Mouse (Mus musculus) midbrain, embryonic 13.5 days (tissue): ENCODE measurements around the gene Gna12. TPM values are rescaled to one million over a fixed set of nuclear protein-coding genes. Genes with fewer than 3 reads are reported as not detected.

Experiments used
- ATAC-seq: fragments of 200-750 bp; cut with Nextera tagmentation; 2 replicates; pipeline ENCODE4 v1.8.0; 2017; ENCODE audit warnings: mild to moderate bottlenecking, moderate TSS enrichment, moderate library complexity
- H3K27ac ChIP-seq: fragments of 300-500 bp; sonication (generic); 2 replicates; pipeline ENCODE4 v1.5.1; 2015; ENCODE audit warnings: inconsistent platforms, mild to moderate bottlenecking, moderate library complexity
- H3K27me3 ChIP-seq: fragments of 300-500 bp; sonication (generic); 2 replicates; pipeline ENCODE4 v1.6.1; 2015; ENCODE audit warnings: mild to moderate bottlenecking, inconsistent platforms
- H3K36me3 ChIP-seq: fragments of 300-500 bp; sonication (generic); 2 replicates; pipeline ENCODE4 v1.6.1; 2015; ENCODE audit warnings: mild to moderate bottlenecking, inconsistent platforms
- H3K4me1 ChIP-seq: fragments of 300-500 bp; sonication (generic); replicated peaks from 2 replicates; pipeline ENCODE4 v1.6.1; 2015; ENCODE audit warnings: inconsistent platforms
- H3K4me2 ChIP-seq: fragments of 300-500 bp; sonication (generic); replicated peaks from 2 replicates; pipeline ENCODE4 v1.6.1; 2015; ENCODE audit warnings: moderate library complexity, mild to moderate bottlenecking, inconsistent platforms
- H3K4me3 ChIP-seq: fragments of 300-500 bp; sonication (generic); replicated peaks from 2 replicates; pipeline ENCODE4 v1.5.1; 2015; ENCODE audit warnings: mild to moderate bottlenecking, inconsistent platforms
- H3K9ac ChIP-seq: fragments of 300-500 bp; sonication (generic); replicated peaks from 2 replicates; pipeline ENCODE4 v1.6.1; 2015; ENCODE audit warnings: mild to moderate bottlenecking, inconsistent platforms
- H3K9me3 ChIP-seq: fragments of 300-500 bp; sonication (generic); 2 replicates; pipeline ENCODE4 v1.6.1; 2016; ENCODE audit warnings: mild to moderate bottlenecking, inconsistent platforms
- WGBS: fragments of 180-500 bp; shearing (Covaris S2); methylation state at CpG from one replicate; pipeline ENCODE4 v1.1.7; 2015; 5-methylcytosine and 5-hydroxymethylcytosine counted together
- polyA plus RNA-seq: library from polyadenylated mRNA; unstranded; fragments of >200 nt; fragmentation: Nextera tagmentation; extraction: Ambion mirVana; gene quantifications from 2 replicates; pipeline ENCODE4 v1.2.1, GENCODE M21; 2015

The Gna12 gene
- polyA plus RNA-seq, 1 experiment from 2014 or later: 12.0 TPM

DNA sequence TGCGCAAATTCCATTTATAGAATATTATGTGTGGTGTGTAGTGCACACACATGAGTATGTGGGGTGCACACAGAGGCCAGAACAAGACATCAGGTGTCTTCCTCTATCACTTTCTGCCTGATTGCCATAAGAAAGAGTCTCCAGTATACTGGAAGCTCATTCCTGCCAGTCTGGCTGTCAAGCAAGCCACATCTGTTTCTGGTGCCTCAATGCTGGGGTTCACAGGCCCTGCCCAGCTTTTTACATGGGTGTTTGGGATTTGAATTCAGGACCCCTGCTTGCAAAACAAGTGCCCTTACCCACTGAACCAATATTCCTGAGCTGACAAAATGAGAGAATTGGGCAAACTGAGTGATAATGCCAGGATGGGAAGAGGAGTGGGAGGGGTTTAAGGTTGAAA is 4.1 kb downstream of the Gna12 start:
- 98% methylated on average over 1 of the region's 1 CpGs for WGBS
- H3K27ac ChIP-seq: no peak overlapping the region
- no peak for ATAC-seq

DNA sequence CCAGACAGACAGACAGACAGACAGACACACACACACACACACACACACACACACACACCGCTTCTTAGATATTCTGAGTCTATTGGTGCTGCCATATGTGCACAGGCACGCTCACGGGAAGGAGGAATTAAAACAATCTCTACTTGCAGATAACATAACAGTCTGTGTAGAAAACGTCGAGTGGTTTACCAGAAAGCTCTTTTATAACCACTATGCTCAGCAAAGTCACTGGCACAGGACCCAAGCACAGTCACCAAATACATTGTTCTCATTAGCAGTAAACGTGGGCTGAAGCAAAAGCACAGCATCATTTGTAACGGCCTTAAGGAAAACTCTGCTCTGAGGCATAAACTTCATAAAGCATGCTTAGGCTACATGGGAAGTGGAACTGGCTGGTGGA is 6.1 kb downstream of the Gna12 start:
- Histone ChIP-seq H3K27ac (no peak overlapping the region), H3K9me3 (no peaks in the 10 kb centered on the region), H3K4me1 (peaks cover 57% of the 10 kb centered on the region), H3K9ac (no peak overlapping the region), H3K36me3 (peaks cover 6% of the 10 kb centered on the region; the same call in 1 of the 2 replicates), H3K4me3 (no peak overlapping the region), H3K27me3 (no peaks in the 10 kb centered on the region), H3K4me2 (no peak overlapping the region)
- WGBS: 92% methylated on average over 7 of the region's 7 CpGs
- no peak for ATAC-seq

More for the DNA sequence above, 4.1 kb downstream of the Gna12 start:
- Histone ChIP-seq H3K4me1 (peaks cover 44% of the 10 kb centered on the region), H3K9me3 (no peaks in the 10 kb centered on the region), H3K4me2 (no peak overlapping the region), H3K36me3 (peaks cover 6% of the 10 kb centered on the region; the same call in 1 of the 2 replicates), H3K9ac (no peak overlapping the region), H3K27me3 (no peaks in the 10 kb centered on the region), H3K4me3 (no peak overlapping the region)

GRCm38 (mm10) chr5:140823386-140823785 is 6.8 kb downstream of the Gna12 start:
- Histone ChIP-seq H3K27ac (no peak overlapping the region), H3K9me3 (no peaks in the 10 kb centered on the region), H3K4me3 (no peak overlapping the region), H3K4me2 (no peak overlapping the region), H3K27me3 (no peaks in the 10 kb centered on the region), H3K9ac (no peak overlapping the region), H3K36me3 (peaks cover 6% of the 10 kb centered on the region; the same call in 1 of the 2 replicates), H3K4me1 (peaks cover 56% of the 10 kb centered on the region)
- no peak for ATAC-seq
- WGBS: 95% methylated on average over 2 of the region's 2 CpGs

- Histone ChIP-seq H3K4me1 (peaks cover 42% of the 10 kb centered on the region), H3K9me3 (no peaks in the 10 kb centered on the region), H3K27me3 (no peaks in the 10 kb centered on the region), H3K36me3 (peaks cover 6% of the 10 kb centered on the region; the same call in 1 of the 2 replicates), H3K4me2 (no peak overlapping the region), H3K27ac (no peak overlapping the region), H3K4me3 (no peak overlapping the region), H3K9ac (no peak overlapping the region)
- no peak for ATAC-seq
- WGBS: 92% methylated on average over 4 of the region's 4 CpGs
Measured at GRCm38 (mm10) chr5:140821951-140822350, 8.3 kb downstream of the Gna12 start.

DNA sequence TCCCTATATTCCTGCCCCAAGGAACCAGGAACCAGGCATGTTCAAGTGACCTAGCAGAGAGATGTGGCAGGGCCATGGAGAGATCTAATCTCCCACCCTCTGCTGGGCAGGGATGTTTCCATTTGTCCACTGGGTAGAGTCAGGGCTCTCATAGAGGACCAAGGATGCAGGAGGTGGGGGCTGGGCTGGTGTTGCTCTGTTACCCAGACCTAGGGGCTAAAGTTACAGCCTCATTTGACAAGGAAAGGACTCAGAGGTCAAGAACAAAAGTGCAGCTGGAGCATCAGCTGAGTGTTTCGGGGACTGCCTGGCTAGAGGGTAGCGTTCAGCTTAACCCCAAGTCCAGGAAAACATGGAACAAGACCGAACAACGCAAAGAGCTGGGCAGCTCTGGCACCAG is 9.7 kb downstream of the Gna12 start:
- no peak overlapping the region for H3K9ac ChIP-seq
- ATAC-seq: no peak
- H3K4me2 ChIP-seq: no peak overlapping the region
- H3K4me1 ChIP-seq: peaks cover 36% of the 10 kb centered on the region
- H3K36me3 ChIP-seq: peaks cover 2% of the 10 kb centered on the region; the same call in 1 of the 2 replicates
- 87% methylated on average over 4 of the region's 4 CpGs for WGBS
- H3K4me3 ChIP-seq: no peak overlapping the region
- no peaks in the 10 kb centered on the region for H3K9me3 ChIP-seq
- no peaks in the 10 kb centered on the region for H3K27me3 ChIP-seq
- no peak overlapping the region for H3K27ac ChIP-seq

DNA sequence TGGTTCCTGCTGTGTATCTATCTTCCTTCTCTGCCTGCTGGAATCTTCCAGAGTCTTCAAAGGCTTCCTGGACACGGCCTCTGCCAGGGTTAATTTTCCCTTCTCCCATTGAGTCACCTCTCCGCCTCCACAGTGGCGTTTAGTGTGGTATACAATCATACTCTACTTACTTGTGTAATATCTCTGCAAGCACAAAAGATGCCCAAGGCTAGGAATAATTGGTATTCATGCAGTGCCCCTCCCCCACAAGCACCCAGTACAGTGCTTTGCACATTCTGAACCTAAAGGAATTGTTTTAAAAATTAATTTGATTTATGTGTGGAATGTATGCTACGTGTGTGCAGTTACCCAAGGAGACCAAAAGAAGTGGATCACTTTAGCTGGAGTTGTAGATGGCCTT is 10.6 kb downstream of the Gna12 start:
- Histone ChIP-seq H3K36me3 (no peaks in the 10 kb centered on the region), H3K9me3 (no peaks in the 10 kb centered on the region), H3K4me1 (peaks cover 46% of the 10 kb centered on the region), H3K4me3 (no peak overlapping the region), H3K27me3 (no peaks in the 10 kb centered on the region), H3K4me2 (no peak overlapping the region), H3K9ac (no peak overlapping the region), H3K27ac (no peak overlapping the region)
- 58% methylated on average over 4 of the region's 4 CpGs for WGBS
- no peak for ATAC-seq

DNA sequence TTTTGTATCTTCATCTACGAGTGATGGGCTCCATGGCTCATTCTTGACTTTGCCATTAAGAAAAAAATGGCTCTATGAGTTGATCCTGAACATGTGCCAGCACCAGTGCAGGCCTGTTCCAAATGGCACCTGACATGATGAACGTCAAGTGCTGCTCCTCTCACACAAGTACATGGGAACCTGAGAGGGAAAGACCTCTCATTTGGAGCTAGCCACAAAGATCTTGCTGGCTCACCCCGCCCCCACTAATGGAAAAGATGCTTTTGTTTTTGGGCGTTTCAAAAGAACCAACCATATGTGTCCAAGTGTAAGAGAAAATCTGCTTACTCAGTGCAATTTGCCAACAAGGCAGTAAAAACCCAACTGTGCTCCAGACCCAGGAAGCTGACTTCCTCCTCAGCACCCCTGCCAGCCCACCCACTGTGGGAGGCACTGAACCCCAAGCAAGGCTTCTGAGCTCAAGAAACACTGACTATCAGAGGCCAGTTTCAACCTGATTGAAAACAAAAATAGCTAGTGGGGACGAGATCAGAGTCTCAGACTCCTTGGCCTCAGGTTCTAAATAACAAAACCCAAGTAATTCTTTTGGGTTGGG is 11.7 kb downstream of the Gna12 start:
- Histone ChIP-seq H3K27me3 (no peaks in the 10 kb centered on the region), H3K4me3 (no peak overlapping the region), H3K4me2 (no peak overlapping the region), H3K4me1 (peaks cover 56% of the 10 kb centered on the region), H3K36me3 (no peaks in the 10 kb centered on the region), H3K27ac (0 out of 2 replicates have a peak overlapping the region, but pooled peaks have one; percentile 2), H3K9ac (no peak overlapping the region), H3K9me3 (no peaks in the 10 kb centered on the region)
- 88% methylated on average over 5 of the region's 5 CpGs for WGBS
- no peak for ATAC-seq

GRCm38 (mm10) chr5:140816950-140817568 is 13.2 kb downstream of the Gna12 start:
- Histone ChIP-seq H3K4me2 (no peak overlapping the region), H3K9me3 (no peaks in the 10 kb centered on the region), H3K36me3 (no peaks in the 10 kb centered on the region), H3K27me3 (no peaks in the 10 kb centered on the region), H3K27ac (no peak overlapping the region), H3K4me1 (peaks cover 71% of the 10 kb centered on the region), H3K4me3 (no peak overlapping the region), H3K9ac (no peak overlapping the region)
- ATAC-seq: no peak
- WGBS: 89% methylated on average over 6 of the region's 6 CpGs

GRCm38 (mm10) chr5:140816008-140816407 is 14.2 kb downstream of the Gna12 start:
- Histone ChIP-seq H3K36me3 (no peaks in the 10 kb centered on the region), H3K4me2 (no peak overlapping the region), H3K4me3 (no peak overlapping the region), H3K27ac (peak overlapping the region; percentile 61; the same call in 1 of the 2 replicates), H3K9ac (no peak overlapping the region), H3K9me3 (no peaks in the 10 kb centered on the region), H3K4me1 (peaks cover 75% of the 10 kb centered on the region), H3K27me3 (no peaks in the 10 kb centered on the region)
- WGBS: 93% methylated on average over 3 of the region's 3 CpGs
- ATAC-seq: no peak

DNA sequence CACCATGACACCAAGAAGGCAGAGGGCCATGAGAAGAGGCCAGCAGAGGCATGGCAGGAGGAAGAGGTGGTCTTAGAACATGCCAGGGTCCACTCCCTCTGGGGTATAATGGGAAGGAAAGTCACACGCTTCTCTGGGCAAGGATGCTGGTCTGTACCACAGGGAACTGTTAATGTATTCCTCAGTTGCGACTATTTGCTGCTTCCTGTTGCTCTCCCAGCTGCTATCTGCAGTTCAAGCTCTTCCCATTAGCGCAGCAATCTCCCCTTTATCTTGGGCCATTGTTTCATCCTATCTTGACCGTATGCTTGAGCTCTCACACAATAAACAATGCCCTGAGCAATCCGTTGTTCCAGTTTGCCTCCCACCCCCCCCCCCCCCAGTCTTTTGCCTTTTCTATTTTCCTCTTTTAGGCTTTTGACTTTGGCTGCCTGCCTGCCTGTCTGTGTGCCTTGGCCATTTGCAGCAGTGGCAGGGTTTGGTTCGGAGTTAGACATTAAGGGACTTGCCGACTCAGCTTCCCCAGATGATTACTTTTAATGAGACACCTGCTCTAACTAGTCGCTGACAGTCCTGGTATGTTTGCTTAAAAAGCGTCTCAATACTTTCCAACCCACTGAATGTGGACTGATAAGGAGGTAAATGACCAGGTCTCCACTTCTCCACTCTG is 15.0 kb downstream of the Gna12 start:
- 15% methylated on average over 9 of the region's 9 CpGs for WGBS
- H3K36me3 ChIP-seq: no peaks in the 10 kb centered on the region
- no peak overlapping the region for H3K4me3 ChIP-seq
- H3K9me3 ChIP-seq: no peaks in the 10 kb centered on the region
- H3K27ac ChIP-seq: peak overlapping the region; percentile 61
- no peaks in the 10 kb centered on the region for H3K27me3 ChIP-seq
- 0 out of 2 replicates have a peak overlapping the region, but pooled peaks have one; percentile 2 for H3K9ac ChIP-seq
- 0 out of 2 replicates have a peak, but pooled peaks have one; percentile 45 for ATAC-seq
- H3K4me1 ChIP-seq: peaks cover 75% of the 10 kb centered on the region
- no peak overlapping the region for H3K4me2 ChIP-seq

- H3K4me1 ChIP-seq: peaks cover 67% of the 10 kb centered on the region
- ATAC-seq: no peak
- WGBS: 63% methylated on average over 5 of the region's 5 CpGs
Measured at GRCm38 (mm10) chr5:140814403-140814802, 15.8 kb downstream of the Gna12 start.

DNA sequence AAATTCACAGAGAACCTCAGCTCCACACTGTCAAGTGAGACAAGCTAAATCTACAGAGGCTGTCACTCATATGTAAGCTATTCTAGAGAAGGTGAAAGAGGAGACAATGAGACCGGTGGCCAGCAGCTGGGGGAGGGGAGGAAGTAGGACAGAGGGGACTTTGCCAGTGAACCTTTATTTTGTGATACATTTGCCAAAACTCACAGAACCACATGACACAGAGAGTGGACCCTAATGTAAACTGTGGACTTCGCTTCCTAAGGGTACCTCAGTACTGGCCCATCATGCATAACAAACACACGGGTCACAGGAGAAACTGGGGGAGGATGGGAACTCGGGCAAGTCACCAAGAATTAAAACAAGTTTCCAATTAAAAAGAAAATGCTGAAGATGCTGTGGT is 17.5 kb downstream of the Gna12 start:
- peaks cover 57% of the 10 kb centered on the region for H3K4me1 ChIP-seq
- H3K36me3 ChIP-seq: no peaks in the 10 kb centered on the region
- WGBS: 55% methylated on average over 4 of the region's 4 CpGs

More at GRCm38 (mm10) chr5:140814403-140814802, 15.8 kb downstream of the Gna12 start:
- no peak overlapping the region for H3K27ac ChIP-seq
- no peaks in the 10 kb centered on the region for H3K36me3 ChIP-seq
- H3K9me3 ChIP-seq: no peaks in the 10 kb centered on the region
- H3K27me3 ChIP-seq: no peaks in the 10 kb centered on the region
- H3K9ac ChIP-seq: no peak overlapping the region
- no peak overlapping the region for H3K4me3 ChIP-seq
- no peak overlapping the region for H3K4me2 ChIP-seq

More for the DNA sequence above, 17.5 kb downstream of the Gna12 start:
- H3K27ac ChIP-seq: no peak overlapping the region
- no peaks in the 10 kb centered on the region for H3K27me3 ChIP-seq
- no peak overlapping the region for H3K9ac ChIP-seq
- no peak overlapping the region for H3K4me2 ChIP-seq
- no peak for ATAC-seq
- no peaks in the 10 kb centered on the region for H3K9me3 ChIP-seq
- H3K4me3 ChIP-seq: no peak overlapping the region
